Mouse (Mus musculus) liver, embryonic 14.5 days (tissue): ENCODE data around the gene Polh.

Source experiments
- CTCF ChIP-seq: IDR thresholded peaks from 2 replicates; pipeline ENCODE4 v1.5.1; 2016; ENCODE audit warnings: antibody characterized with exemption, low read depth, control low read depth
- EP300 ChIP-seq: IDR thresholded peaks from 2 replicates; pipeline ENCODE4 v1.6.1; 2016; ENCODE audit warnings: antibody characterized with exemption, low read depth

GRCm38 (mm10) chr17:46201151-46201550, 1.3 kb downstream of the Polh start:
- TF ChIP-seq CTCF, result no peak
- no peak for TF ChIP-seq EP300
